Mouse (Mus musculus): ENCODE results near the gene Pla2g4b. TPM values are rescaled to one million over a fixed set of nuclear protein-coding genes. Genes with fewer than 3 reads are reported as not detected.

The Pla2g4b gene
- total RNA-seq, 2 experiments from 2014 or later = 1.7 to 2.8 TPM

- no peak for DNase-seq (ENCODE audit: low spot score)
- intact Hi-C loops (cut with DNase I) = no loop called here
Observed at GRCm38 (mm10) chr2:120055923-120056322, 22.7 kb downstream of the Pla2g4b start.

- no peak for DNase-seq (ENCODE audit: low spot score)
- intact Hi-C loops (cut with DNase I) = no loop called here
Observed at GRCm38 (mm10) chr2:120058818-120059217, 25.6 kb downstream of the Pla2g4b start.

- intact Hi-C loops (cut with DNase I) = no loop called here
- no peak for DNase-seq (ENCODE audit: low spot score)
Observed at GRCm38 (mm10) chr2:120059466-120059865, 26.2 kb downstream of the Pla2g4b start.

GRCm38 (mm10) chr2:120060190-120060589 is 27.0 kb downstream of the Pla2g4b start:
- intact Hi-C loops (cut with DNase I) = no loop called here
- no peak for DNase-seq (ENCODE audit: low spot score)

- DNase-seq (ENCODE audit: low spot score) = no peak
- intact Hi-C loops (cut with DNase I) = no loop called here
Observed at GRCm38 (mm10) chr2:120060651-120061050, 27.4 kb downstream of the Pla2g4b start.

- intact Hi-C loops (cut with DNase I) = no loop called here
- no peak for DNase-seq (ENCODE audit: low spot score)
Observed at GRCm38 (mm10) chr2:120062248-120062647, 29.0 kb downstream of the Pla2g4b start.

- no peak for DNase-seq (ENCODE audit: low spot score)
- intact Hi-C loops (cut with DNase I) = no loop called here
Observed at GRCm38 (mm10) chr2:120064639-120065038, 31.4 kb downstream of the Pla2g4b start.

- intact Hi-C loops (cut with DNase I) = no loop called here
- no peak for DNase-seq (ENCODE audit: low spot score)
Observed at GRCm38 (mm10) chr2:120065243-120065642, 32.0 kb downstream of the Pla2g4b start.

- intact Hi-C loops (cut with DNase I) = no loop called here
- DNase-seq (ENCODE audit: low spot score) = no peak
Observed at GRCm38 (mm10) chr2:120066224-120066623, 33.0 kb downstream of the Pla2g4b start.

- intact Hi-C loops (cut with DNase I) = loop anchor here (2.0 kb wide), 1 partner anchor 18 kb away; no protein-coding TSS in a partner anchor
- DNase-seq (ENCODE audit: low spot score) = no peak
Observed at GRCm38 (mm10) chr2:120068555-120069465, 35.6 kb downstream of the Pla2g4b start.

- DNase-seq (ENCODE audit: low spot score) = no peak
- intact Hi-C loops (cut with DNase I) = loop anchor here (2.0 kb wide), 1 partner anchor 19 kb away; no protein-coding TSS in a partner anchor
Observed at GRCm38 (mm10) chr2:120069466-120069990, 36.3 kb downstream of the Pla2g4b start.

- no peak for DNase-seq (ENCODE audit: low spot score)
- intact Hi-C loops (cut with DNase I) = loop anchor here (5.0 kb wide), 1 partner anchor 102 kb away; the partner anchor contains the start of gene Mapkbp1
Observed at GRCm38 (mm10) chr2:120074096-120074495, 40.9 kb downstream of the Pla2g4b start.

- no peak for DNase-seq (ENCODE audit: low spot score)
- intact Hi-C loops (cut with DNase I) = no loop called here
Observed at GRCm38 (mm10) chr2:120076076-120076705, 43.0 kb downstream of the Pla2g4b start.

- intact Hi-C loops (cut with DNase I) = loop anchor here (5.0 kb wide), 1 partner anchor 180 kb away; no protein-coding TSS in a partner anchor
- DNase-seq (ENCODE audit: low spot score) = no peak
Observed at GRCm38 (mm10) chr2:120082416-120082815, 49.2 kb downstream of the Pla2g4b start.

- intact Hi-C loops (cut with DNase I) = loop anchor here (1.0 to 5.0 kb wide), 3 partner anchors 86 to 198 kb away; no protein-coding TSS in a partner anchor
- DNase-seq (ENCODE audit: low spot score) = peak; percentile 43
Observed at GRCm38 (mm10) chr2:120084593-120085361, 51.6 kb downstream of the Pla2g4b start.

GRCm38 (mm10) chr2:120086038-120086437 is 52.8 kb downstream of the Pla2g4b start:
- intact Hi-C loops (cut with DNase I) = loop anchor here (5.0 kb wide), 1 partner anchor 196 kb away; no protein-coding TSS in a partner anchor
- no peak for DNase-seq (ENCODE audit: low spot score)

GRCm38 (mm10) chr2:120087391-120087790 is 54.2 kb downstream of the Pla2g4b start:
- intact Hi-C loops (cut with DNase I) = loop anchor here (5.0 kb wide), 1 partner anchor 195 kb away; no protein-coding TSS in a partner anchor
- no peak for DNase-seq (ENCODE audit: low spot score)

- no peak for DNase-seq (ENCODE audit: low spot score)
- intact Hi-C loops (cut with DNase I) = loop anchor here (5.0 kb wide), 1 partner anchor 194 kb away; no protein-coding TSS in a partner anchor
Observed at GRCm38 (mm10) chr2:120087897-120088296, 54.7 kb downstream of the Pla2g4b start.

GRCm38 (mm10) chr2:120090979-120091378 is 57.8 kb downstream of the Pla2g4b start:
- intact Hi-C loops (cut with DNase I) = no loop called here
- DNase-seq (ENCODE audit: low spot score) = no peak

Measured in heart, postnatal 25 days (tissue).